Mouse (Mus musculus): ENCODE measurements around the gene H2-DMb2. TPM values are rescaled to one million over a fixed set of nuclear protein-coding genes. Genes with fewer than 3 reads are reported as not detected.

H2-DMb2 gene
- polyA plus RNA-seq (2016; fragmentation: Nextera tagmentation; extraction: Ambion mirVana), result 0.21 TPM in 1 of 2 replicates, not detected in the other

DNA sequence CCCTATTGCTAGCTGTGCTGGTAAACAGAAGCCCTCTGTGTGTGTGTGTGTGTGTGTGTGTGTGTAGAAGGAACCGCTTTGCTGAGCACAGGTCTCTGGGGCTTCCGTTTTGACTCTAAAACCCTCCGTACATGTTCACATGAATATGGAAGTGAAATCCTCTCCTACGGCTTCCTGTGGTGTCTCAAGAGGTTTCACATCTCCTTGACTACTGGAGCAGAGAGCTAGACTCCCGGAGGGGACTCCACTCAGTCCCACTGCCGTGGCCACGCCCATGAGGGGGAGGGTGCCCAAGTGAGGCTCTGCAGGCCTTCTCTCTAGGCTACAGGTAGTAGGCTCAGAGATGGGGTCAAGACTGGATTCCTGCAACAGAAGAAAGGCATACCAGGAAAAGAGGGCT is at the start of gene H2-DMb2:
Gene H2-DMb2 (plus strand): TSS at position 275 of the 400 bp plus-strand sequence.
- Histone ChIP-seq H3K27me3 (replicated peaks) (peaks cover 64% of the 10 kb centered on the region), H3K4me3 (no peak within 1 kb of the TSS), H3K36me3 (no peaks in the 10 kb centered on the region), H3K9ac (no peak within 1 kb of the TSS), H3K27ac (ENCODE audit: poor library complexity, severe bottlenecking) (no peak within 1 kb of the TSS), H3K4me1 (replicated peaks) (peaks cover 7% of the 10 kb centered on the region), H3K4me2 (no peak within 1 kb of the TSS), H3K9me3 (replicated peaks) (no peaks in the 10 kb centered on the region)
- ATAC-seq (ENCODE audit: insufficient number of reproducible peaks, low FRiP score), result no peak
- 38% methylated on average over 7 of the region's 7 CpGs for WGBS

DNA sequence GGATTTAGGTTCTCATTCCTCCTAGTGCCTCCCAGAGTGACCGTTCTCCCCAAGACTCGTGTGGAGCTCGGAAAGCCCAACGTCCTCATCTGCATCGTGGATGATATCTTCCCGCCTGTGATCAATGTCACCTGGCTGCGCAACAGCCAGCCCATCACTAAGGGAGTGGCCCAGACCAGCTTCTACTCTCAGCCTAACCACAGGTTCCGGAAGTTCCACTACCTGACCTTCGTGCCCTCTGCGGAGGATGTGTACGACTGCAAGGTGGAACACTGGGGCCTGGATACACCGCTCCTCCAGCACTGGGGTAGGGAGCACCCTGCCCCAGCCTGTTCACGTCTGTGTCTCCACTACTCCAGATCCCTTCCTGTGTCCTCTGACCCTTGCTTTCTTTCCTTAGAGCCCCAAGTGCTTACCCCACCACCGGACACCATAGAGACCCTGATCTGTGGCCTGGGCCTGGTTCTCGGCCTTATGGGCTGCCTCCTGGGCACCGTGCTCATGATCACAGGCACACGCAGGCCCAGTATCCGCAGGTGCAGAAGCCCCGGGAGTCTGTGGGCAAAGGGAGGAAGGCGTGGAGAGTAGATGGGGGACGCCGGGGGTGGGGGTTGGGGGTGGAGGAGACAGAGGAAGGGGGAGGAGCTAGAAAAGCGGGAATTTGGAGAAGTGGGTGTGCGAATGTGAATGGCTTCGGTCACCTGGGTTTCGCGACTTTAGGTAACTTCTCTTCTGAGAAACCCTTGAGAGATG is 48.6 kb upstream of the H2-DMb2 start:
- Histone ChIP-seq H3K9ac (no peak overlapping the region), H3K4me3 (no peak overlapping the region), H3K4me1 (replicated peaks) (peaks cover 21% of the 10 kb centered on the region), H3K4me2 (no peak overlapping the region), H3K27me3 (replicated peaks) (peaks cover 3% of the 10 kb centered on the region; the same call in 1 of the 2 replicates), H3K9me3 (replicated peaks) (no peaks in the 10 kb centered on the region), H3K27ac (ENCODE audit: poor library complexity, severe bottlenecking) (no peak overlapping the region), H3K36me3 (no peaks in the 10 kb centered on the region)
- 75% methylated on average over 27 of the region's 27 CpGs for WGBS
- no peak for ATAC-seq (ENCODE audit: insufficient number of reproducible peaks, low FRiP score)

DNA sequence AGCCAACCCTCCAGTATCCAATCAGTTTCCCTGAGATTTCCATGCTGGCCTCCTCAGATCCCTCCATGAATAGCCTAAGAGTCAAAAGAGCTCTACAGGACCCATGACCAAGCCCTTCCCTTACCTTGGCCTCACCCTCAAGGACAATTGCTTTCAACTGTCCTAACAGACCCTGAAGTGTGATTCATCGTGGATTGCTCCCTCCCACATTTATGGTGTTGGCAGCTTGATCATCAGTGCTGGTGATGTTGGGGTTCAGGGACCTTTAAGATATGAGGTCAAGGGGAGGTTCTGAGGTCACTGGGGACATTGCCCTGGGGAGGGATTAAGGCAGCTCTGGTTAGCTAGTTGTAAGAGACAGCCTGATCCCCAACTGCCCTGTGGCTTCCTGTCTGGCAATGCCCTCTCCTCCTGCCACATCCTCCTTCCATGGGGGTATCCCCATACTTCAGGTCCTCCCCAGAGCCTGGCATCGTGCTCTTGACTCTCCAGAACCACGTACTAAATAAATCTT is 46.6 kb upstream of the H2-DMb2 start:
- H3K9me3 ChIP-seq (replicated peaks), result no peaks in the 10 kb centered on the region
- no peak overlapping the region for H3K9ac ChIP-seq
- no peak overlapping the region for H3K4me3 ChIP-seq
- no peak for ATAC-seq (ENCODE audit: insufficient number of reproducible peaks, low FRiP score)
- H3K4me1 ChIP-seq (replicated peaks), result peaks cover 21% of the 10 kb centered on the region
- peaks cover 15% of the 10 kb centered on the region for H3K27me3 ChIP-seq (replicated peaks)
- WGBS, result 69% methylated on average over 3 of the region's 3 CpGs
- H3K4me2 ChIP-seq, result no peak overlapping the region
- no peak overlapping the region for H3K27ac ChIP-seq (ENCODE audit: poor library complexity, severe bottlenecking)
- no peaks in the 10 kb centered on the region for H3K36me3 ChIP-seq

DNA sequence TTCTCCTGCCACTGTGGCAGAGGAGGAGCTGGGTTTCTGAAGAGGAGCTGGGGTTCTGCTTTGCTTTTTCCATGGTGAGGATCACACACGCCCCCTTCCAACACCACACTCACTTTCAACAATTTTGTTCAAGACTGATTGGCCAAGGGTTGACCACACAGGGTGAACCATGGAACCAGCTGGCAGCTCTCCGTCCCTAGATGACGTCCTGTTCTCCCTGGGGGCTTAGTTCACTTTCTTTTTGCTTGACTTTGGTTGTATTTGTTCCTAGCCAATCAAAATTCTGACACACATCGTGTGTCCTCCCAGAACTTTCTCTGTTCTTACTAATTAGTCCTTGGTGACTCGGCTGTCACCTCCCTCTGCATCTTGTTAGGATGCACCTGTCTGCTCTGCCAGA is 45.8 kb upstream of the H2-DMb2 start:
- no peak overlapping the region for H3K27ac ChIP-seq (ENCODE audit: poor library complexity, severe bottlenecking)
- no peaks in the 10 kb centered on the region for H3K36me3 ChIP-seq
- no peak overlapping the region for H3K9ac ChIP-seq
- H3K27me3 ChIP-seq (replicated peaks), result peaks cover 15% of the 10 kb centered on the region
- H3K9me3 ChIP-seq (replicated peaks), result no peaks in the 10 kb centered on the region
- H3K4me2 ChIP-seq, result no peak overlapping the region
- no peak for ATAC-seq (ENCODE audit: insufficient number of reproducible peaks, low FRiP score)
- WGBS, result 71% methylated on average over 5 of the region's 5 CpGs
- peaks cover 18% of the 10 kb centered on the region for H3K4me1 ChIP-seq (replicated peaks)
- H3K4me3 ChIP-seq, result no peak overlapping the region

DNA sequence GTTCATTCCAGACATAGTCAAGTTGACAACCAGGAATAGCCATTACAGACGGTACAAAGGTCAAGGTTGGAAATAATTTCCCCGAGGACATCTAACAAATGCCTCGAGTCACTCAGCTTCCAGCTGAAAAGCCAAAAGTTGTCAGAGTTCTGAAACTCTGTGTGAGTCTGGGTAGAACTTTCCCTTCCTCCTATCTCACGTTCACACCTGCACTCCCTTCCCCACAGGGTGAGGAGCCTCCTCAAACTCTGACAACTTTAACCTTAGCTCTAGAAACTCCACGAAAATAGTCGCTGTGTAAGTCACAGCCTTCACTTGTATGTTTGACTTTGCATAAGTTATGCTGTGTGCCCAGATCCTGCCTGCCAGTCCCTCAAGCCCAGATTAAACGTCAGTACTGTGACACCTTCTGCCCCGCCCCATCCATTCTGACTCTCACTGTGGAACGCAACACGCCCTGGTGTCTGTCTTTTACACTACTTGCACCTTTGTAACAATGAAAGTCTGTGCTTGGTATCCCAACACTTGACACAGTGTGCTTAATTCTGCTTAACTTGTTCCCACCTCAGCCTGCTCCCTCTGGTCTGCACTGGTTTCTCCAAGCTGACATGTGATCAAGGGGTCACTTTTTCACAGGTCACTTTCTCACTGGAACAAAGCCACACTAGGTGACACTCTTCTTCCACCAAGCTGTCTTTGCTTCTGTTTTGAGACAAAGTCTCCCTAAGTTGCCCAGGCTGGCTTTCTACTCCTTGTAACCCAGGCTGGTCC is 44.2 kb upstream of the H2-DMb2 start:
- H3K27ac ChIP-seq (ENCODE audit: poor library complexity, severe bottlenecking), result no peak overlapping the region
- H3K4me1 ChIP-seq (replicated peaks), result 0 out of 2 replicates have a peak, but pooled peaks cover 2% of the 10 kb centered on the region
- WGBS, result 42% methylated on average over 10 of the region's 10 CpGs
- peaks cover 15% of the 10 kb centered on the region for H3K27me3 ChIP-seq (replicated peaks)
- H3K4me2 ChIP-seq, result no peak overlapping the region
- H3K4me3 ChIP-seq, result no peak overlapping the region
- H3K36me3 ChIP-seq, result no peaks in the 10 kb centered on the region
- ATAC-seq (ENCODE audit: insufficient number of reproducible peaks, low FRiP score), result no peak
- H3K9me3 ChIP-seq (replicated peaks), result no peaks in the 10 kb centered on the region
- H3K9ac ChIP-seq, result no peak overlapping the region

DNA sequence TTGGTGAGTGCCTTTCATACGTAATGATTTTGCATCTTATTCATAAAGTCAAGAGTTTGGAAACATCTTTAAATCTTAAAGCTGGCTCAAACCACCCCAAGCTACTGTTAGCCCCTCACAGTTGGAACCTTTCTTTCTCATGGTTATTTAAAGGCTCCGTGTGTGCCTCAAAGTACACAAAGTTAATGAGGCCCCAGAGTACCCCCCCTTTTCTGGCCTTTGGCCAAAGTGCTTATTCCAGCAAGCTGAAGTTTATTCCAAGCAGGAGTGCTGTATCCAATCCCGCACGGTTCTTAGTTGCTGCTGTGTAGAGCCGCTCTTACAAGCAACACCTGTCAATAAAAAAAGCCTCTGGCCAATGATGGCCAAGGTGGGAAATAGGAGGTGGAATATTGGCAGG is 43.6 kb upstream of the H2-DMb2 start:
- H3K4me1 ChIP-seq (replicated peaks), result no peaks in the 10 kb centered on the region
- no peak overlapping the region for H3K27ac ChIP-seq (ENCODE audit: poor library complexity, severe bottlenecking)
- WGBS, result 66% methylated on average over 5 of the region's 5 CpGs
- peaks cover 15% of the 10 kb centered on the region for H3K27me3 ChIP-seq (replicated peaks)
- ATAC-seq (ENCODE audit: insufficient number of reproducible peaks, low FRiP score), result no peak
- H3K36me3 ChIP-seq, result no peaks in the 10 kb centered on the region
- no peaks in the 10 kb centered on the region for H3K9me3 ChIP-seq (replicated peaks)
- H3K4me3 ChIP-seq, result no peak overlapping the region
- no peak overlapping the region for H3K4me2 ChIP-seq
- no peak overlapping the region for H3K9ac ChIP-seq

DNA sequence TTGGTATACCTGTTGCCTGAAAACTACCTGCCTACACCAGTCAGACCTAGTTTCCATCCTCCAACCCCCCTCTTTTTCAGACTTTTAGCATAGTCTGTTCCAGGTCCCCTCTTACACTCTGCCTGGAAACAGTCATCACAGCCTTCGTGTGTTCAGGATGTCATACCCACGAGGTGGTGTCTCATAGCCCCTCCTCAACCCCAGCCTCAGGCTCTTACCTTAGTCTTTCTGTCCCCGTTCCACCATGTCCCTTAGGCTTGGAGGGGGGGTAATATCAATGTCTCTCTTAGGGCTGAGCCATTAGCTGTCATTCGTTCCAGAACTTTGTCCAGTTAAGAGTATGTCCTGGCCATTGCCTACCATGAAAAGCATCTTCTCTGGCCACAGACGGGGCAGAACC is 41.9 kb upstream of the H2-DMb2 start:
- Histone ChIP-seq H3K9me3 (replicated peaks) (no peaks in the 10 kb centered on the region), H3K4me2 (no peak overlapping the region), H3K4me3 (no peak overlapping the region), H3K27ac (ENCODE audit: poor library complexity, severe bottlenecking) (no peak overlapping the region), H3K9ac (no peak overlapping the region), H3K27me3 (replicated peaks) (peaks cover 12% of the 10 kb centered on the region; the same call in 1 of the 2 replicates), H3K36me3 (no peaks in the 10 kb centered on the region), H3K4me1 (replicated peaks) (no peaks in the 10 kb centered on the region)
- ATAC-seq (ENCODE audit: insufficient number of reproducible peaks, low FRiP score), result no peak
- 27% methylated on average over 5 of the region's 5 CpGs for WGBS

DNA sequence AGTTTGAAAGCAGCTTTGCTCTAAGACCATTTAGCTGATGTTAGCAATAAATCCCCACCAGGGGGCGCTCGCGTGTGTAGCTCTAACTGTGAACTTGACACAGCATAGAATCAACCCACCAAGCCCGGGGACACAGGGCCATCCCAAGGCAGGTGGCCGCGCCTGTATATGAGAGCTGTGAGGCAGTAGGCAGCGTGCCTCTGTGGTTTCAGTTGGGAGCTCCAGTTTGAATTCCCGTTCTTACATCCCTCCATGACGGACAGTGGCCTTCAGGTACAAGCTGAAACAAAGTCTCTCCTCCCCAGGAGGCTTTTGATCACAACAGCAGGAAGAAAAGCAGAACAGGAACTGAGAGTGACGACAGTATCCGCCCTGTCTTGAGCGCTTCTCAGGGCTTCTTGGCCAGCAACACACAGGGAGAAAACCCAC is 41.5 kb upstream of the H2-DMb2 start:
- no peak overlapping the region for H3K27ac ChIP-seq (ENCODE audit: poor library complexity, severe bottlenecking)
- peak; percentile 82 for ATAC-seq (ENCODE audit: insufficient number of reproducible peaks, low FRiP score)
- peak overlapping the region; percentile 17; the same call in 1 of the 2 replicates for H3K4me3 ChIP-seq
- H3K36me3 ChIP-seq, result no peaks in the 10 kb centered on the region
- peaks cover 12% of the 10 kb centered on the region; the same call in 1 of the 2 replicates for H3K27me3 ChIP-seq (replicated peaks)
- H3K9ac ChIP-seq, result no peak overlapping the region
- H3K4me1 ChIP-seq (replicated peaks), result no peaks in the 10 kb centered on the region
- no peaks in the 10 kb centered on the region for H3K9me3 ChIP-seq (replicated peaks)
- WGBS, result 3% methylated on average over 12 of the region's 12 CpGs
- peak overlapping the region; percentile 55 for H3K4me2 ChIP-seq

DNA sequence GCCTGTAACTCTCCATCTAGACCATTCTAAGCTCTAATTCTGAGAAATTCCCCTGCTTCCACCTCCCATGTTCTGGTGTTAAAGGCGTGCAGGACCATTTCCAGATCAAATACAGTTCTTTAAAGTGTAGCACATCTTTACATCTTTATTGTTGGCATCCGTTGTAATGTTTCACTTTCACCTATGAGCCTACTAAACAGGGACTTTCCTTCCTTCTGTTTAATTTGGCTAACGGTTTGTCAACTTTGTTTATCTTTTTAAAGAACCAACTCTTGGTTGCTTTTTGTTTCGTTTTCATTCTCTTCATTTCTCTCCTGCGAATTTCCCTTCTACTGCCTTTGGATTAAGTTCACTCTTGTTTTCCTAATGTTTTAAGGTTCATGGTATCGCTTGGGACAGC is 40.3 kb upstream of the H2-DMb2 start:
- no peak overlapping the region for H3K4me3 ChIP-seq
- no peaks in the 10 kb centered on the region for H3K4me1 ChIP-seq (replicated peaks)
- H3K27ac ChIP-seq (ENCODE audit: poor library complexity, severe bottlenecking), result no peak overlapping the region
- H3K9me3 ChIP-seq (replicated peaks), result no peaks in the 10 kb centered on the region
- ATAC-seq (ENCODE audit: insufficient number of reproducible peaks, low FRiP score), result no peak
- peaks cover 12% of the 10 kb centered on the region; the same call in 1 of the 2 replicates for H3K27me3 ChIP-seq (replicated peaks)
- no peak overlapping the region for H3K9ac ChIP-seq
- 0 out of 2 replicates have a peak, but pooled peaks cover 3% of the 10 kb centered on the region for H3K36me3 ChIP-seq
- WGBS, result 70% methylated on average over 6 of the region's 6 CpGs
- H3K4me2 ChIP-seq, result no peak overlapping the region

DNA sequence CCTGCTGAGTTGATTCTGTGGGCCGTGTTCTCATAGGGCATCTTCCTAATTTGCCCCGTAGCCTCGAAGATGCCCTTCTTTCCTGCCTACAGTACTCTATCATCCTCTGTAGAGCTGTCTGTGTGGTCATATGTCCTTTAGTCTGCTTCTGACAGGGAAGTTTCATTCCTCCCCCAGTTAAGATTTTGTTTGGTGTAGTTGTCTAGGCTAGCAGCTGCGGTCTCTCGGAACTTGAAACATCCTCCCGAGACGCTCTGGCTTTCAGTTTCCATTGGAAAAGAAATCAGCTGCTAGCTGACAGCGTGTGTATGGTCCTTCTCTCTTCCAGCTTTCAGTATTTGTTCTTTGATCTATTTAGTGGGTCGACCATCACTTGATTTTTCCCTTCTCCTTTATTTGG is 38.3 kb upstream of the H2-DMb2 start:
- Histone ChIP-seq H3K9ac (no peak overlapping the region), H3K36me3 (peaks cover 13% of the 10 kb centered on the region), H3K4me3 (no peak overlapping the region), H3K9me3 (replicated peaks) (no peaks in the 10 kb centered on the region), H3K4me2 (no peak overlapping the region), H3K4me1 (replicated peaks) (no peaks in the 10 kb centered on the region), H3K27ac (ENCODE audit: poor library complexity, severe bottlenecking) (no peak overlapping the region), H3K27me3 (replicated peaks) (peaks cover 11% of the 10 kb centered on the region; the same call in 1 of the 2 replicates)
- 77% methylated on average over 9 of the region's 9 CpGs for WGBS
- ATAC-seq (ENCODE audit: insufficient number of reproducible peaks, low FRiP score), result no peak

DNA sequence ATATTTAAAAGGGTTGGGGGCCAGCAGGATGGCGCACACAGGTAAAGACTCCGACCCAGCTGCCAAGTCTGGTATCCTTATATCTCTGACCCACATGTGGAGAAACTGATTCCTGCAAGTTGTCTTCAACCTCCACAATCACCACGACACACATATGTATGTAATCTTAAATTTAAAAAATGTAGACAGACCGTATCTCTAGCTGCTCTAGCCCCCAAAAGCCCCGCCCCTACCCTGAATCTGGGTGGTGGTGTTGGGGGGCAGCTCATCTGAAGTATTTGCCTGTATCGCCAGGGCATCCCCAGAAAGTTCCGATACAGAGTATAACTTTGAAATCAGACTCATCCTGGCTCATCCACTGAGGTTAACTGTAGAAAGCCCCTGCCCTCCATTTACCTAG is 36.6 kb upstream of the H2-DMb2 start:
- Histone ChIP-seq H3K27me3 (replicated peaks) (no peaks in the 10 kb centered on the region), H3K4me3 (no peak overlapping the region), H3K4me1 (replicated peaks) (no peaks in the 10 kb centered on the region), H3K9me3 (replicated peaks) (no peaks in the 10 kb centered on the region), H3K9ac (no peak overlapping the region), H3K27ac (ENCODE audit: poor library complexity, severe bottlenecking) (no peak overlapping the region), H3K36me3 (peaks cover 31% of the 10 kb centered on the region), H3K4me2 (no peak overlapping the region)
- ATAC-seq (ENCODE audit: insufficient number of reproducible peaks, low FRiP score), result no peak
- 81% methylated on average over 7 of the region's 7 CpGs for WGBS

Data from heart, embryonic 12.5 days (tissue).